ENCODE assay signal across 18 mouse cellular contexts in the genomic region with DNA sequence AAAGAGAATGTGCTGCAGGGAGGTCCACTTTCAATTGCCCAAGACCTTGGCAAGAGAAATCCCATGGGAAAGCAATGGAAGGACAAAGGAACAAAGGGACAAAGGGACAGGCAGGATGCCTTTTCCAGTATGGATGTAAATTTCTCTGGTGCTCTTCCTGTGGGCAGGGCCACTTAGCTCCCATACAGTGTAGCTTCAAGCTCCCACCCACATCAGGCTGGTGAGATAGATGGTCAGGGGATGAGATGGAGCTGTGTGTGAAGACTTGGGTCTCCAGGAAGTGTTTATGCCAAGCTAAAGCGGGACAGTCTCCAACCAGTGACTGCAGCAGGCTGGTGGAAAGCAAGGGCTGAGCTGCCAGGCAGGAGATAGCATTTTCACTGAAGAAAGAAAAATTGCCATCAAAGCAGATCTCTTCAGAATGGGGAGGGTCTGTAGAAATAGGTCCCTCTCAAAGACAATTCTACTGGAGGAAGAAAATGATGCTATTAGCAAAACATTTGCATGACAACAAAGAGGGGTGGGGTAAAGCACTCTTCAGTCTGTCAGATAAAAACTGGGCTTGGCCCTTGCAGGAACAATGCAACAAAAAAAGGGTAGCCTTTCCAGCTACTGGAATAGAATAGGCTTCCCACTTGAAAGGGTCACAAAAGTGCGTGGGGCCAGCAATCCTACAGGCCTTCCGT. TPM values are rescaled to one million over a fixed set of nuclear protein-coding genes. Genes with fewer than 3 reads are reported as not detected.
DNase-seq lines count a peak whose midpoint lies in the region; ATAC-seq and TF ChIP-seq lines count a peak whose summit lies in the region.
"Had no signal": no experiment of that assay in that cellular context is flagged by ENCODE, and none has a peak within 500 bp of the region (broad histone marks: within the 10 kb centered on the region; RNA-seq: fewer than 3 reads in every experiment).

No protein-coding gene starts in this region.

- no peak for ATAC-seq in midbrain, embryonic 15.5 days (replicated peaks)
- ATAC-seq: intestine, embryonic 16.5 days had no signal

- no peaks in the 10 kb centered on the region for H3K9me3 ChIP-seq in midbrain, embryonic 15.5 days
- H3K9me3 ChIP-seq: G1E; kidney, embryonic 15.5 days had no signal

- DNase-seq in heart, adult 2 months: no peak
- DNase-seq in heart, postnatal 36 days: no peak
- DNase-seq in spleen, adult 2 months (ENCODE audit: low read depth in 1 of 2, low spot score in 2 of 2): no peak
- DNase-seq in spleen, postnatal 14 days (ENCODE audit: low spot score in 2 of 2): no peak
- no peak for DNase-seq in left cerebral cortex, adult 11 months (ENCODE audit: low spot score)
- no peak for DNase-seq in MN1 (ENCODE audit: low spot score)
- DNase-seq: cerebellum, adult 9-11 months; gastrocnemius, postnatal 10 days; heart, postnatal 10 days; retina, postnatal 1 day had no signal

- H3K4me3 ChIP-seq in heart, adult 2 months: no peak overlapping the region
- no peak overlapping the region for H3K4me3 ChIP-seq in spleen, adult 2 months (ENCODE audit: extremely low read depth, insufficient read depth, insufficient read length)
- no peak overlapping the region for H3K4me3 ChIP-seq in brown adipose tissue, adult 24 weeks (ENCODE audit: insufficient read depth, low read depth, low read length)
- H3K4me3 ChIP-seq in midbrain, embryonic 15.5 days: no peak overlapping the region
- H3K4me3 ChIP-seq: kidney, embryonic 15.5 days had no signal

- H3K79me2 ChIP-seq in heart, adult 2 months (replicated peaks; ENCODE audit: control insufficient read depth, insufficient read depth, low read length): no peaks in the 10 kb centered on the region

- H3K27me3 ChIP-seq in heart, adult 2 months (ENCODE audit: control insufficient read depth, insufficient read depth, low read length): no peaks in the 10 kb centered on the region
- H3K27me3 ChIP-seq in spleen, adult 2 months (ENCODE audit: control insufficient read depth, insufficient read depth, low read length): no peaks in the 10 kb centered on the region
- no peaks in the 10 kb centered on the region for H3K27me3 ChIP-seq in midbrain, embryonic 15.5 days (replicated peaks)
- H3K27me3 ChIP-seq: kidney, embryonic 15.5 days had no signal

- TF ChIP-seq CTCF in heart, adult 2 months (IDR thresholded peaks at IDR 0.05): no peak
- no peak for TF ChIP-seq CTCF in spleen, adult 2 months (IDR thresholded peaks at IDR 0.05; ENCODE audit: extremely low read depth, insufficient read depth, insufficient read length, insufficient replicate concordance)

- no peak for TF ChIP-seq POLR2A in heart, adult 2 months (IDR thresholded peaks at IDR 0.05; ENCODE audit: insufficient read depth, low read depth, low read length)
- no peak for TF ChIP-seq POLR2A in spleen, adult 2 months (IDR thresholded peaks at IDR 0.05; ENCODE audit: low read depth, low read length)

- H3K9ac ChIP-seq in heart, adult 2 months (ENCODE audit: low read depth, low read length): no peak overlapping the region
- no peak overlapping the region for H3K9ac ChIP-seq in midbrain, embryonic 15.5 days
- H3K9ac ChIP-seq: hindbrain, embryonic 14.5 days; kidney, embryonic 15.5 days; liver, embryonic 14.5 days had no signal

- no peak for TF ChIP-seq EP300 in heart, adult 2 months (IDR thresholded peaks at IDR 0.05; ENCODE audit: insufficient read depth, low read depth, low read length)

- intact Hi-C loops in heart, adult 2 months (cut with DNase I): no loop called here
- intact Hi-C loops in heart, postnatal 36 days (cut with DNase I): no loop called here

- H3K36me3 ChIP-seq in heart, adult 2 months (ENCODE audit: control insufficient read depth, insufficient read depth, low read length): no peaks in the 10 kb centered on the region
- no peaks in the 10 kb centered on the region for H3K36me3 ChIP-seq in spleen, adult 2 months (ENCODE audit: control insufficient read depth, insufficient read depth, low read length)
- no peaks in the 10 kb centered on the region for H3K36me3 ChIP-seq in midbrain, embryonic 15.5 days (replicated peaks)
- H3K36me3 ChIP-seq: G1E; kidney, embryonic 15.5 days had no signal

- peaks cover 11% of the 10 kb centered on the region for H3K4me1 ChIP-seq in heart, adult 2 months (ENCODE audit: control insufficient read depth, insufficient read depth, low read length)
- H3K4me1 ChIP-seq in spleen, adult 2 months (ENCODE audit: control insufficient read depth, insufficient read depth, insufficient read length): peaks cover 16% of the 10 kb centered on the region; the same call in 1 of the 2 replicates
- peaks cover 20% of the 10 kb centered on the region for H3K4me1 ChIP-seq in brown adipose tissue, adult 24 weeks (ENCODE audit: control insufficient read depth, insufficient read depth, insufficient read length, low read length)
- no peaks in the 10 kb centered on the region for H3K4me1 ChIP-seq in midbrain, embryonic 15.5 days

- no peak overlapping the region for H3K4me2 ChIP-seq in midbrain, embryonic 15.5 days
- H3K4me2 ChIP-seq: hindbrain, embryonic 14.5 days; kidney, embryonic 15.5 days had no signal

- WGBS in heart, adult 2 months: 49% methylated on average over 3 of the region's 3 CpGs
- 88% methylated on average over 3 of the region's 3 CpGs for WGBS in spleen, adult 2 months
- 48% methylated on average over 3 of the region's 3 CpGs for WGBS in midbrain, embryonic 15.5 days

- H3K27ac ChIP-seq in heart, adult 2 months: peak overlapping the region; percentile 64
- H3K27ac ChIP-seq in spleen, adult 2 months (ENCODE audit: insufficient read depth, low read length): peak overlapping the region; percentile 59; the same call in 1 of the 2 replicates
- H3K27ac ChIP-seq in brown adipose tissue, adult 24 weeks (replicated peaks; ENCODE audit: low read depth, low read length): peak overlapping the region; percentile 48; the same call in 1 of the 2 replicates
- H3K27ac ChIP-seq in midbrain, embryonic 15.5 days: no peak overlapping the region
- H3K27ac ChIP-seq: hindbrain, embryonic 14.5 days; liver, embryonic 14.5 days; stomach, postnatal 0 days had no signal

RNA-seq across cellular contexts. Expression of gene Elk3, which starts 53.3 kb away (rescaled TPM):
- 10 to 100 TPM; 33.8 to 39.4 TPM for total RNA-seq in heart, adult 2 months (2021)
- 31.9 and 32.1 TPM in 2 replicates for polyA plus RNA-seq in heart, adult 2 months (2012; rRNA removed)
- total RNA-seq in heart, postnatal 36 days (2021): 10 to 100 TPM; 42.0 to 53.5 TPM
- 37.4 and 48.6 TPM in 2 replicates for polyA plus RNA-seq in spleen, adult 2 months (2012; rRNA removed)
- 8.0 and 14.4 TPM in 2 replicates for polyA plus RNA-seq in brown adipose tissue, adult 24 weeks (2012; ENCODE audit: insufficient read depth, insufficient read length, missing spikeins)
- 7.5 and 7.9 TPM in 2 replicates for polyA plus RNA-seq in midbrain, embryonic 15.5 days (2015; fragmentation: Nextera tagmentation; extraction: Ambion mirVana)
- polyA plus RNA-seq: G1E had no signal
